Mouse (Mus musculus) ovary, postnatal 36 days (tissue): ENCODE data around the gene Smim17.
A peak's percentile ranks its signal among the peaks of the same experiment; 100 is the strongest.
"Not testable (repeated sequence)": the region's sequence is repeated elsewhere in the genome, so short reads cannot be mapped to it uniquely, and the experiment has no call there.

ENCODE experiments used
- DNase-seq: peaks from one replicate; pipeline ENCODE4 v3.0.0; 2022; ENCODE audit warnings: low spot score, mixed read lengths

Gene Smim17

GRCm38 (mm10) chr7:6397996-6398975 lies at the start of gene Smim17:
Gene Smim17, plus strand, starts transcription at chr7:6398715.
- peak; percentile 23 for DNase-seq

GRCm38 (mm10) chr7:6358121-6358520 lies 40.4 kb upstream of the Smim17 start:
- DNase-seq = no peak

- DNase-seq = no peak
These were observed 39.5 kb upstream of the Smim17 start for GRCm38 (mm10) chr7:6358937-6359590.

GRCm38 (mm10) chr7:6360477-6361060 lies 37.9 kb upstream of the Smim17 start:
- no peak for DNase-seq

GRCm38 (mm10) chr7:6361756-6362155 lies 36.8 kb upstream of the Smim17 start:
- DNase-seq = no peak

GRCm38 (mm10) chr7:6362268-6363046 lies 36.1 kb upstream of the Smim17 start:
- peak; percentile 99 for DNase-seq

GRCm38 (mm10) chr7:6363047-6363488 lies 35.4 kb upstream of the Smim17 start, which contains the start of gene Zfp78:
Gene Zfp78, plus strand, starts transcription at chr7:6363280.
- DNase-seq = no peak

GRCm38 (mm10) chr7:6364761-6365160 lies 33.8 kb upstream of the Smim17 start:
- DNase-seq = no peak

- no peak for DNase-seq
These were observed 31.3 kb upstream of the Smim17 start for GRCm38 (mm10) chr7:6367185-6367584.

GRCm38 (mm10) chr7:6368146-6368545 lies 30.4 kb upstream of the Smim17 start:
- DNase-seq = not testable (repeated sequence)

GRCm38 (mm10) chr7:6369460-6369859 lies 29.1 kb upstream of the Smim17 start:
- DNase-seq = no peak

GRCm38 (mm10) chr7:6372993-6373392 lies 25.5 kb upstream of the Smim17 start:
- no peak for DNase-seq

GRCm38 (mm10) chr7:6378441-6378840 lies 20.1 kb upstream of the Smim17 start:
- DNase-seq = no peak

GRCm38 (mm10) chr7:6381431-6381830 lies 17.1 kb upstream of the Smim17 start:
- DNase-seq = no peak

- peak; percentile 96 for DNase-seq
These were observed 15.5 kb upstream of the Smim17 start, which contains the start of gene Zfp28 for GRCm38 (mm10) chr7:6383044-6383455. Gene Zfp28, plus strand, starts transcription at chr7:6383295.

GRCm38 (mm10) chr7:6384011-6384410 lies 14.5 kb upstream of the Smim17 start:
- no peak for DNase-seq

GRCm38 (mm10) chr7:6386995-6387394 lies 11.5 kb upstream of the Smim17 start:
- DNase-seq = no peak

GRCm38 (mm10) chr7:6388971-6389370 lies 9.5 kb upstream of the Smim17 start:
- DNase-seq = no peak

- DNase-seq = no peak
These were observed 9.1 kb upstream of the Smim17 start for GRCm38 (mm10) chr7:6389449-6389848.

GRCm38 (mm10) chr7:6410043-6410442 lies 11.5 kb downstream of the Smim17 start, which contains the start of gene Gm20715:
Gene Gm20715, plus strand, starts transcription at chr7:6410277.
- DNase-seq = peak; percentile 91

GRCm38 (mm10) chr7:6414626-6415441 lies 16.3 kb downstream of the Smim17 start:
- DNase-seq = no peak
